Mouse (Mus musculus) adrenal gland, adult (tissue): ENCODE results near the gene Xkr8.
"Not testable (repeated sequence)": the region's sequence is repeated elsewhere in the genome, so short reads cannot be mapped to it uniquely, and the experiment has no call there.

ENCODE experiments used
- DNase-seq, 2 experiments: peaks; one replicate each; pipeline ENCODE4 v3.0.0; 2022 to 2023; ENCODE audit warnings: low spot score in 1 of 2; ENCODE audit not compliant: inconsistent age in 2 of 2

The Xkr8 gene

DNA sequence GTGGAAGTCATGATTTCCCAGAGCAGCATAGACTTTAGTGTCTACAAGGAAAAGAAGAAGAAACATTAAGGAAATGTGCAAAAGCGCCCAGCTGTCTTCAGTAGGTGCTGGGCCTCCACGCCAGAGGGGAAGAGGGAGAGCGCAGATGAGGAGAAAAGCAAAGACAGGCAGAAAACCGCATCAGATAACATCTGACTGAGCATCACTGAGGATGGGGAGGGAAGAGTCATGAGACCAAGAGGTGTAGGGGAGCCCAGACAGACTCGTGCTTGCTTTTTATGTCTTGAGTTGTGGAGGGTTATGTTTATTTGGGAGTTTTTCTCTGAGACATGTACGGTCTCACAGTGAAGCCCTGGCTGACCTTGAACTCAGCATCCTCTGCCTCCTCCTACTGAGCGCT lies 9.1 kb upstream of the Xkr8 start:
- no peak for DNase-seq

DNA sequence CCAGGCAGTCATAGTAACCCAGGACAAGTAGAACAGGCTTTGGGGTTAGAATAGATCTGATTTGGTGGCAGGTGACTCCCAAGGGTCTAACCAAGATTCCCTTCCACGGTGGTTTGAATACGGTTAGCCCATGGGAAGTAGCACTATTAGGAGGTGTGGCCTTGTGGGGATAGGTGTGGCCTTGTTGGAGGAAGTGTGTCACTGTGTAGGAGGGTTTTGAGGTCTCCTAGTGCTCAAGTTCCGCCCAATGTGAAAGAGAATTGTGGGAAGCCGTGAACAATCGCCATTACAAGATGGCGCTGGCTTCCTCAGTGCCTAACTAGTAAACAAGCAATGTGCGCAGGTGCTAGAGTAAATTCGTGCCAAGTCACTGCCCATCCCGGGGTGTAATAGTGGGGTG lies 4.8 kb upstream of the Xkr8 start:
- DNase-seq: not testable (repeated sequence)

DNA sequence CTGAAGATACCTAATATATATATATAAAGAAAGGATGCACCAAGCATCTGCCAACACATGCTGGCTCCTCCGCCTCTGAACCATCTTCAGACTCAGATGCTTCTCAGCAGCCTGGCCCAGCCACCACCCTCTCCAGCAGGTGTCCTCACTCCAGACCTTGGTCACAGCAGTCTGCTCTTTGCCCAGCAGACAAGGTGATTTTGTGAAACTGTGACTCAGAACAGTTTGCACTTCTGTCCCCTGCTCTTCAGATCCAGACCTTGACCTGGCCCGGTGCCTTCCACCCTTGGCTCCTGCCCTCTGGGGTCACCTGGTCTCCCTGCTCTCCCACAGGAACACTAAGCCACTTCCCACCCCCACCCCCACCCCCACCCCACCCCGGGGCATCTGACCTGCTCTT lies 3.5 kb upstream of the Xkr8 start:
- DNase-seq: no peak

DNA sequence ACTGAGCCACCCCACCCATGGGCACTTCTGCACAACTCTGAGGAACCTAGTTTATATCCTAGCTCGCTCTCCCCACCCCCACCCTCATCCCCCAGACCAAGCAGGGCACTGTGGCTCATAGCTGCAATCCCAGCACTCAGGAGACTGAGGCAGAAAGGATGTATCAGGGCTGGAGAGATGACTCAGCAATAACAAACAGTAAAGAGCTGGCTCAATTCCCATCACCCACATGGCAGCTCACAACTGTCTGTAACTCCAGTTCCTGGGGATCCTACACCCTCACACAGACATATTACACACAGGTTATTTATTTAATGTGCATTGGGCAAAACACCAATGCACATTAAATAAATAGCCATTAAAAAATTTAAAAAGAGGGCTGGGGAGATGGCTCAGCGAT lies 3.0 kb upstream of the Xkr8 start:
- no peak for DNase-seq

DNA sequence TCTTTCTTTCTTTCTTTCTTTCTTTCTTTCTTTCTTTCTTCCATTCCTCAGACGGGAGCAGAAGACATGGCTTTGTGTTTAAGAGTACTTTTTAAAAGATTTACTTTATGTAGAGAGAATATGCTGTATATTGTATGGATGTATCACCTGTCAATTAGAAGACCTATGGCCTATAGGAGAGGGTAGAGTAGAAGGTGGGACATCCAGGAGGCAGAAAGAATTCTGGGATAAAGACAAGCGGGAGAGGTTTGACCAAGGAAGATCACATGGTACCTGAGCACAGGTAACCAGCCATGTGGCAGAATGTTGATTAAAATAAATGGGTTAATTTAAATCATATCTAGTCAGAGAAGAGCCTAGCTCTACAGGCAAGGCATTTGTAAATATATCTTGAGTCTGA lies 2.4 kb upstream of the Xkr8 start:
- no peak for DNase-seq

DNA sequence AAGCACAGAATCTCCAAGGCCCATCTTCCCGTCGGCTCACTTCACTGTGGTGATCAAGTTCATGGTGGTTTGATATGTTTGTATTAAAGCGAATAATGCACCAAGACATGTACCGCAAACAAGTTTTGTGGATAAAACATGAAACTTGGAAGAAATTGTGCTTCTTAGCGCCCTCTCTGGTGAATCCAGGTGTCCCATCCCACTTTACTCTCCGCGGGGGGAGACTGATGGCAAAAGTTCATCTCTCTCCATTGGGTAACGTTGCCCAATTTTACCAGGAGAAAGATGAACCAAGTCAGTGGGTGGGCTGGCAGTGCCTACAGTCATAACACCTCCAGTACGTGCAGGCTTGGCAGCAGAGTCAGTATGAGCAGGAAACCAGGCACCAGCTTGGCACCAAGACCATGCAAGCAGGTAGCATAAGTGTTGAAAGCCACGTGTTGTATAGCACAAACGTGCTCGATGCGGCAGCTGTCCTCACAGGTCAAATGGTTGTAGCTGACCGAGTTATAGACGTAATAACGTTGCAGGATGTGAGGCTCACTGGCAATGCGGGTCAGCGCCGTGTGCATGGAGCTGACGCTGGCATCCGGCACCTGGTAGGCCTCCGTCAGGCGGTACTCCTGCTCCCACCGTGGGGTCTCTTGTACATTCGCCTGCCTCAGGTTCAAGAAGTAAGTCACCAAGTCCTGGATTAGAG lies 875 bp upstream of the Xkr8 start:
- no peak for DNase-seq

DNA sequence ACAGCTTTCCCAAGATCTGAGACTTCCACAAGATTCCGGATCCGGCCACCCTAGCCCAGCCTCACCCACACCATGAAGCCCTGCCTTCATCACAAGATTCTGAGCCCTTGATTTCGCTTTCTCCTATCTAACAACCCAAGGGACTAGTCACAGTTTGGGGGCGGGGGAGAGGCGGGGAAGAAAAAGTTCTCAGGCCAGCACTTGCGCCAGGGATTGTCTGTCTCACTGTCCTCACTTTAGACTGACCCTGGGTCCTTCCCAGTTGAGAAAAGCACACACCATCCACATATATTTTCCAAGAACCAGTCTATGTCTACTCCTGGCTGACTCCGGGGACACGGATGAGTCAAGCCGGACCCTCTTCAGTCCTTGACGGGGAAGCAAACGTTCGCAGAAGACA lies 730 bp downstream of the Xkr8 start:
- DNase-seq: peak in 1 of 2 experiments; percentile 40

DNA sequence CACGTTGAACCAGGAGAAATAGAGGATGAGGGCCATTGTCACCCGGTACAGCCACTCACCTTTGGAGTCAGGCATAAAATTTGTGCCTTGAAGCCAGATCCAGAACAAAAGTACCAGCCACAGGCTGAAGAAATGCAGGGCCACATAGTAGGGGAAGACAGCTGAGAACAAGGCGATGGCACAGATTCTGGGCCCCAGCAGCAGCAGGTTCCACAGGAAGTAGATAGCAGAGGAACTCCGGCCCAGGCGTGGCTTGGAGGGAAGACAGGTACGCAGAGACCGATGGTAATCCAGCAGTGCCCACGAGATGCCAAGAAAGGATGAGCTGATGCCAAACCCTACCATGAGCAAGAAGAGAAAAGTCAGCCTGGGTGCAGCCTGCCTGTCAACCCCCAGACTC lies 4.1 kb downstream of the Xkr8 start:
- peak in 1 of 2 experiments; percentile 17 for DNase-seq

DNA sequence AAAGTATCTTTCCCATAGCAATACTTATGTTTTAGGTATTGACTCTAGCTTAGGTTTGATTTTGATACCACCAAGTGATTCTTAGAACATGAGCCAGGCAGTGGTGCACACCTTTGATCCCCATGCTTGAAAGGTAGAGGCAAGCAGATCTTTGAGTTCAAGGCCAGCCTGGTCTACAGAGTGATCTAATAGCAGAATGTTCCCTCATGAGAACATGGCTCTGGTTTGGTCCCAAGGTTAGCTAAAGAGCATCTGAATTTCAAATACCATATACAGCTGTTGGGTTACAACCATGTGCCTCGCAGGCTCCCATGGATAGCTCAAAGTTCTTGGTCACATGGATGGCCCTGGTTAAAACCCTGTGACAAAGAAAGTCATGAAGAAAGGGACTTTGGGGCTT lies 14.1 kb downstream of the Xkr8 start:
- no peak for DNase-seq

DNA sequence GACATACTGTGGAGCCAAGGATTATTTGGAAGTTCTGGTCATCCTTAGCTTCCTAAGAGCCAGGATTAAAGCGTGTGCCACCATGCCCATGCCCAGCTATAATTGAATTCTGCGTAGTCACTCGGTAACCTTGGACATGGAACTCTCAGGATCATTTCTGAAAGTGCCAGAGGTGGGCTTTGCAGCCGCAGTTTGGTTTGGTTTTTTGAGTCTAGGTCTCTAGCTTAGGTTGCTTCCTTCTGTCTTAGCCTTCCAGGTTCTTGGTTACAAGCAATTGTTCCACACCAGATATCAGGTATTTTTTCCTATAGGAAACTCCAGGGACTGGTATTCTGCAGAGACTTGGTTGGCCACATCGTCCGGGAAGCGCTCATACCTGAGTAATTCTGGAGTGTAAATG lies 19.2 kb downstream of the Xkr8 start:
- DNase-seq: no peak

DNA sequence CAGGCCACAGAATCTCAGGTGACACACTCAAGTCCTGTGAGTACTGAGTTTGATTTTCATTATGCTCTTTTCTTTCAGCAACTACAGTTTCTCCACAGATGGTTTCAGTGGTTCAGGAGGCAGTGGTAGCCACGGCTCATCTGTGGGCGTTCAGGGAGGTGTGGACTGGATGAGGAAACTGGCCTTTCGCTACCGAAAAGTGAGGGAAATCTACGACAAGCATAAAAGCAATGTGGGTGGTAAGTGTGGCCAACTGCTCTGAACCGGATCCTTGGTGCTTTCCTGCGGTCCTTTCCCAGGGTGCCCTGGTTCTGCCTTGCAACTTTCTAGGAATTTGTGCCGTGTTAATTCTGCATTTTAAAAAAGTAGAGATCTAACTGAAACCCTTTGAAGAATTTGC lies 25.5 kb downstream of the Xkr8 start:
- no peak for DNase-seq

DNA sequence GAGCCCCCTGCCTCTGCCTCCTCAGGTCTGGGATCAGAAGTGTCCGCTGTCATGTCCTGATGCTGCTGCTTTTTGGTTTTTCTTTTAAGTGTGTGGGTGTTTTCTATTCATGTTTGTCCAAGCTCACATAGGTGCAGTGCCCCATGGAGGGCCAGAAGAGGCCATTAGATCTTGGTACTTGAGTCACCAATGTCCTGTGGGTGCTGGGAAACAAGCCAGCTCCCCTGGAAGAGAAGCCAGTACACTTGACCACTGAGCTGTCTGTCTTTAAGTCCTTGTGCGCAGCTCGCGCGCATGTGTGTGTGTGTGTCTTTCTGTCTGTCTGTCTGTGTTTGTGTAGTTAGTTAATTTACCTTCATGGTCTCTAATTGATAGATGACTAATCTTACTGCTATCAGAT lies 30.3 kb downstream of the Xkr8 start:
- no peak for DNase-seq

DNA sequence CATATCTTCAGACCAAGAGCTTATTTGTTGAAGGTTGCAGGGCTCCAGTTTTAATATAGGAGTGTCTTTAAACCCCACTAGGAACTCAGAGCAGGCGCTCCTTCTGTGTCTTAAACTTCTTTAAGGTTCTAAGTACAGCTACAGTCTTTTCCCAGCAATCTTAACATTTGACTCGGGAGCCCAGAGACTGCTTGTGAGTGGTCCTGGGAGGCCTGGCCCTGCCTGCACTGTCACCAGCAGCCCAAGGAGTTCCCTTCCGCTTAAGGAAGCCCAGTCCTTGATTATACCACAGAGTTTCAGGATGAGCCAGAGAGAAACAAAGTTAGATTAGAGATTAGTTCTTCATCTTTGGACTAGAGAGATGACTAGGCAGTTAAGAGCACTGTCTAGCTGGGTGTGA lies 39.0 kb downstream of the Xkr8 start:
- no peak for DNase-seq

DNA sequence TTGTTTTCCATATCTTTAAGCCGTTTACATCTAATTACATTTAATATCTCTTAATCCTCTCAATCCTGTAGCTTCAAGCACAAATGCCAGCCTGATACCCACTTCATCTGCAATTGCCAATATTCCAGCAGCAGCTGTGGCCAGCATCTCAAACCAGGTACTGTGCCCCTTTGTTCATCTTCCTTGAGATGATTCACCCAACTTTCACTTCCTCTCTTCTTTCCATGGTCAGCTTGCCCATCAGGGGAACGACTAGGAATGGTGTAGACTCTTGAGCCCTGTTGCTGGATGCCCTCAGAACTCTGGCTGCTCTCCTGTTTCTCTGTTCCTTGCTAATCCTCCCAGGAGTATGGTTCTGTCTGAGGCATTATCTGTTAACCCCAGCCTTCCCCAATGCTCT lies 42.7 kb downstream of the Xkr8 start:
- no peak for DNase-seq

DNA sequence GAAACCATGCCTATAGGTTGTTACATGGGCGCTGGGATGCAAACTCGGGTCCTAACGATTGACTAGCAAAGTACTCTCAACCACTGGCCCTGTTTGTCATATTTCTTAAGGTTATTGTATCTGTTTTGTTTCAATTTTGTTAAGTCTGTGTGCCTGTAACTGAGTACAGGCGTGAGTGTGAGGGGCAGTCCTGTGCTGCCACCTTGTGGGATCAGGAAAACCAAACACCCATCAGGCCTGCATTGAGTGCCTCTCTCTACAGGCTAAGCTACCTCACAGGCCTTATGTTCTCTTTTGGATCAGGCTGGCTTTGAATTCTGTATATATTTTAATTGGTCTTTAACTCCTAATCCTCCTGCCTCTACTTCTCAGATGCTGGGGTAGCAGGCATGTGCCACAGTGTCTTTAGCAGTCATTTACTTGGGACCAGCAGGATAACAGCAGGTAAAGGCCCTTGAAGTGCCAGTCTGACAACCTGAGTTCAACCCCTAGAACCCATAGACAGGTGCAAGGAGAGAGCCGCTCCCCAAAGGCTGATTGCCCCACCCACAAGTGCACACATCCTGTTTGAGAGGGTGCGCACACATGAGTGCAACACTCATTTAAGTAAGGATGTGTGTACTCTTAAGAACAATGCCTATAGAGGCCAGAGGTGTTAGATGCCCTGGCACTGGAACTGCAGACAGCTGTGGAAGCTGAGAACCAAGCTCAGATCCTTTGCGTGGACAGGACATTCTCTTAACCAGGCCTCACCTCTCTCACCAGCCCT lies 55.4 kb downstream of the Xkr8 start:
- DNase-seq: peak; percentile 49 to 80
